Mouse (Mus musculus) embryo, embryonic 10 days (tissue): Measurements from ENCODE around the gene Gss.
"Not testable (repeated sequence)": the region's sequence is repeated elsewhere in the genome, so short reads cannot be mapped to it uniquely, and the experiment has no call there.

ENCODE experiments used
- DNase-seq: peaks from one replicate; pipeline ENCODE4 v3.0.0-alpha.2; 2015; ENCODE audit warnings: low spot score

Gss gene

GRCm38 (mm10) chr2:155616971-155617370, 24.4 kb upstream of the Gss start:
- DNase-seq = no peak

- no peak for DNase-seq
These were observed 21.3 kb upstream of the Gss start for GRCm38 (mm10) chr2:155613953-155614352.

- peak; percentile 78 for DNase-seq
These were observed 20.7 kb upstream of the Gss start for GRCm38 (mm10) chr2:155613326-155613755.

- no peak for DNase-seq
These were observed 19.4 kb upstream of the Gss start for GRCm38 (mm10) chr2:155611834-155612550.

GRCm38 (mm10) chr2:155610978-155611377, 18.4 kb upstream of the Gss start, which contains the start of gene Myh7b:
Gene Myh7b (plus strand): TSS chr2:155611212.
- DNase-seq = no peak

GRCm38 (mm10) chr2:155606360-155606759, 13.8 kb upstream of the Gss start:
- DNase-seq = no peak

GRCm38 (mm10) chr2:155605236-155605589, 12.6 kb upstream of the Gss start:
- not testable (repeated sequence) for DNase-seq

- peak; percentile 8 for DNase-seq
These were observed 12.1 kb upstream of the Gss start for GRCm38 (mm10) chr2:155604560-155605235.

GRCm38 (mm10) chr2:155603707-155604106, 11.1 kb upstream of the Gss start:
- DNase-seq = no peak

- DNase-seq = no peak
These were observed 2.9 kb upstream of the Gss start for GRCm38 (mm10) chr2:155595516-155595915.

- no peak for DNase-seq
These were observed 259 bp upstream of the Gss start for GRCm38 (mm10) chr2:155592854-155593283.

GRCm38 (mm10) chr2:155591676-155592075, 934 bp downstream of the Gss start:
- DNase-seq = no peak

GRCm38 (mm10) chr2:155590876-155591275, 1.7 kb downstream of the Gss start:
- no peak for DNase-seq

- no peak for DNase-seq
These were observed 3.1 kb downstream of the Gss start for GRCm38 (mm10) chr2:155589521-155589920.

- no peak for DNase-seq
These were observed 4.5 kb downstream of the Gss start for GRCm38 (mm10) chr2:155588136-155588535.

- no peak for DNase-seq
These were observed 7.1 kb downstream of the Gss start for GRCm38 (mm10) chr2:155585486-155585885.

- DNase-seq = no peak
These were observed 7.5 kb downstream of the Gss start for GRCm38 (mm10) chr2:155585082-155585481.

- DNase-seq = peak; percentile 79
These were observed 8.6 kb downstream of the Gss start for GRCm38 (mm10) chr2:155583927-155584530.

- DNase-seq = no peak
These were observed 9.6 kb downstream of the Gss start for GRCm38 (mm10) chr2:155582996-155583395.

GRCm38 (mm10) chr2:155582384-155582995, 10.1 kb downstream of the Gss start:
- no peak for DNase-seq

GRCm38 (mm10) chr2:155580331-155580730, 12.3 kb downstream of the Gss start:
- no peak for DNase-seq

- no peak for DNase-seq
These were observed 16.0 kb downstream of the Gss start for GRCm38 (mm10) chr2:155576656-155577055.

GRCm38 (mm10) chr2:155574700-155575099, 17.9 kb downstream of the Gss start:
- DNase-seq = no peak
